Mouse (Mus musculus) kidney, adult 10 weeks (tissue): ENCODE data around the gene Zc3h8. TPM values are rescaled to one million over a fixed set of nuclear protein-coding genes. Genes with fewer than 3 reads are reported as not detected.

ENCODE experiments used
- polyA plus RNA-seq: library from polyadenylated mRNA; stranded (reverse); fragments of 350-450 nt; fragmentation: Illumina TruSeq; extraction: RNeasy Lipid Tissue Mini Kit (QIAGEN cat#74804); gene quantifications from one replicate; pipeline ENCODE4 v1.2.3, GENCODE M21; 2014; ENCODE audit warnings: low read depth, low replicate concordance

Zc3h8 gene
- 10.5 TPM for polyA plus RNA-seq

GRCm38 (mm10) chr2:128943538-128944528 is at the start of gene Zc3h8:
Gene Zc3h8, minus strand, starts transcription at chr2:128944077.

GRCm38 (mm10) chr2:128967661-128968441 is 24.0 kb upstream of the Zc3h8 start, which contains the start of gene Gm10762:
Gene Gm10762, minus strand, starts transcription at chr2:128967725.

GRCm38 (mm10) chr2:128966641-128967580 is 23.0 kb upstream of the Zc3h8 start, which contains the start of gene Zc3h6:
Gene Zc3h6, plus strand, starts transcription at chr2:128967402.

Other genes starting within 250 kb of the Zc3h8 start
- 50.8 TPM for gene Mertk, start 245.1 kb downstream of the Zc3h8 start, polyA plus RNA-seq
- gene Tmem87b, start 126.0 kb downstream of the Zc3h8 start, polyA plus RNA-seq = 57.5 TPM
- 7.0 TPM for gene Fbln7, start 81.1 kb downstream of the Zc3h8 start, polyA plus RNA-seq
- 7.0 TPM for gene Zc3h6, start 23.3 kb upstream of the Zc3h8 start, polyA plus RNA-seq
- gene Gm10762, start 23.6 kb upstream of the Zc3h8 start, polyA plus RNA-seq = 11.9 TPM
- not detected for gene Vinac1, start 104.1 kb upstream of the Zc3h8 start, polyA plus RNA-seq
- 8.9 TPM for gene Ttl, start 121.9 kb upstream of the Zc3h8 start, polyA plus RNA-seq
- 4.4 TPM for gene Polr1b, start 156.9 kb upstream of the Zc3h8 start, polyA plus RNA-seq
- gene Chchd5, start 185.6 kb upstream of the Zc3h8 start, polyA plus RNA-seq = 6.3 TPM